Mouse (Mus musculus): Measurements from ENCODE around the gene Ptpn1. TPM values are rescaled to one million over a fixed set of nuclear protein-coding genes. Genes with fewer than 3 reads are reported as not detected.

Gene Ptpn1
- polyA plus RNA-seq, 1 experiment = 94.5 TPM

- Histone ChIP-seq H3K4me3 (ENCODE audit: insufficient read depth, low read length) (no peak overlapping the region), H3K4me1 (ENCODE audit: control insufficient read depth, insufficient read depth, low read length) (peaks cover 52% of the 10 kb centered on the region), H3K27ac (ENCODE audit: insufficient read depth, low read depth, low read length) (0 out of 2 replicates have a peak overlapping the region, but pooled peaks have one; percentile 18)
- TF ChIP-seq POLR2A (IDR thresholded peaks at IDR 0.05; ENCODE audit: borderline replicate concordance, low read depth, low read length) (no peak), CTCF (IDR thresholded peaks at IDR 0.05; ENCODE audit: low read depth, low read length) (no peak)
Measured at GRCm38 (mm10) chr2:167963778-167964300, 32.0 kb downstream of the Ptpn1 start.

- no peak for TF ChIP-seq POLR2A (IDR thresholded peaks at IDR 0.05; ENCODE audit: borderline replicate concordance, low read depth, low read length)
- Histone ChIP-seq H3K4me1 (ENCODE audit: control insufficient read depth, insufficient read depth, low read length) (peaks cover 49% of the 10 kb centered on the region), H3K4me3 (ENCODE audit: insufficient read depth, low read length) (no peak overlapping the region), H3K27ac (ENCODE audit: insufficient read depth, low read depth, low read length) (no peak overlapping the region)
Measured at GRCm38 (mm10) chr2:167964320-167964719, 32.5 kb downstream of the Ptpn1 start.

- Histone ChIP-seq H3K4me3 (ENCODE audit: insufficient read depth, low read length) (no peak overlapping the region), H3K27ac (ENCODE audit: insufficient read depth, low read depth, low read length) (no peak overlapping the region), H3K4me1 (ENCODE audit: control insufficient read depth, insufficient read depth, low read length) (peaks cover 33% of the 10 kb centered on the region)
- TF ChIP-seq POLR2A (IDR thresholded peaks at IDR 0.05; ENCODE audit: borderline replicate concordance, low read depth, low read length) (no peak), CTCF (IDR thresholded peaks at IDR 0.05; ENCODE audit: low read depth, low read length) (no peak)
Measured at GRCm38 (mm10) chr2:167965911-167966310, 34.1 kb downstream of the Ptpn1 start.

GRCm38 (mm10) chr2:167968504-167968903, 36.6 kb downstream of the Ptpn1 start:
- Histone ChIP-seq H3K4me1 (ENCODE audit: control insufficient read depth, insufficient read depth, low read length) (peaks cover 8% of the 10 kb centered on the region), H3K4me3 (ENCODE audit: insufficient read depth, low read length) (no peak overlapping the region), H3K27ac (ENCODE audit: insufficient read depth, low read depth, low read length) (no peak overlapping the region)
- TF ChIP-seq POLR2A (IDR thresholded peaks at IDR 0.05; ENCODE audit: borderline replicate concordance, low read depth, low read length) (no peak), CTCF (IDR thresholded peaks at IDR 0.05; ENCODE audit: low read depth, low read length) (no peak)

- no peaks in the 10 kb centered on the region for H3K4me1 ChIP-seq (ENCODE audit: control insufficient read depth, insufficient read depth, low read length)
- no peak for TF ChIP-seq POLR2A (IDR thresholded peaks at IDR 0.05; ENCODE audit: borderline replicate concordance, low read depth, low read length)
- no peak overlapping the region for H3K27ac ChIP-seq (ENCODE audit: insufficient read depth, low read depth, low read length)
- no peak overlapping the region for H3K4me3 ChIP-seq (ENCODE audit: insufficient read depth, low read length)
Measured at GRCm38 (mm10) chr2:167969851-167970541, 38.1 kb downstream of the Ptpn1 start.

GRCm38 (mm10) chr2:167972146-167972545, 40.3 kb downstream of the Ptpn1 start:
- Histone ChIP-seq H3K27ac (ENCODE audit: insufficient read depth, low read depth, low read length) (no peak overlapping the region), H3K4me1 (ENCODE audit: control insufficient read depth, insufficient read depth, low read length) (no peaks in the 10 kb centered on the region), H3K4me3 (ENCODE audit: insufficient read depth, low read length) (no peak overlapping the region)
- TF ChIP-seq CTCF (IDR thresholded peaks at IDR 0.05; ENCODE audit: low read depth, low read length) (no peak), POLR2A (IDR thresholded peaks at IDR 0.05; ENCODE audit: borderline replicate concordance, low read depth, low read length) (no peak)

GRCm38 (mm10) chr2:167972809-167973208, 41.0 kb downstream of the Ptpn1 start:
- H3K4me3 ChIP-seq (ENCODE audit: insufficient read depth, low read length) = no peak overlapping the region
- H3K4me1 ChIP-seq (ENCODE audit: control insufficient read depth, insufficient read depth, low read length) = no peaks in the 10 kb centered on the region
- no peak for TF ChIP-seq POLR2A (IDR thresholded peaks at IDR 0.05; ENCODE audit: borderline replicate concordance, low read depth, low read length)
- TF ChIP-seq CTCF (IDR thresholded peaks at IDR 0.05; ENCODE audit: low read depth, low read length) = no peak
- no peak overlapping the region for H3K27ac ChIP-seq (ENCODE audit: insufficient read depth, low read depth, low read length)

GRCm38 (mm10) chr2:167975746-167976145, 43.9 kb downstream of the Ptpn1 start:
- Histone ChIP-seq H3K4me1 (ENCODE audit: control insufficient read depth, insufficient read depth, low read length) (no peaks in the 10 kb centered on the region), H3K27ac (ENCODE audit: insufficient read depth, low read depth, low read length) (no peak overlapping the region), H3K4me3 (ENCODE audit: insufficient read depth, low read length) (no peak overlapping the region)
- TF ChIP-seq POLR2A (IDR thresholded peaks at IDR 0.05; ENCODE audit: borderline replicate concordance, low read depth, low read length) (no peak), CTCF (IDR thresholded peaks at IDR 0.05; ENCODE audit: low read depth, low read length) (no peak)

GRCm38 (mm10) chr2:167978271-167978670, 46.4 kb downstream of the Ptpn1 start:
- Histone ChIP-seq H3K27ac (ENCODE audit: insufficient read depth, low read depth, low read length) (no peak overlapping the region), H3K4me3 (ENCODE audit: insufficient read depth, low read length) (no peak overlapping the region), H3K4me1 (ENCODE audit: control insufficient read depth, insufficient read depth, low read length) (no peaks in the 10 kb centered on the region; the same call in 1 of the 2 replicates)
- TF ChIP-seq POLR2A (IDR thresholded peaks at IDR 0.05; ENCODE audit: borderline replicate concordance, low read depth, low read length) = no peak
- no peak for TF ChIP-seq CTCF (IDR thresholded peaks at IDR 0.05; ENCODE audit: low read depth, low read length)

GRCm38 (mm10) chr2:167980391-167980790, 48.5 kb downstream of the Ptpn1 start:
- Histone ChIP-seq H3K4me1 (ENCODE audit: control insufficient read depth, insufficient read depth, low read length) (no peaks in the 10 kb centered on the region; the same call in 1 of the 2 replicates), H3K27ac (ENCODE audit: insufficient read depth, low read depth, low read length) (no peak overlapping the region), H3K4me3 (ENCODE audit: insufficient read depth, low read length) (no peak overlapping the region)
- no peak for TF ChIP-seq POLR2A (IDR thresholded peaks at IDR 0.05; ENCODE audit: borderline replicate concordance, low read depth, low read length)
- no peak for TF ChIP-seq CTCF (IDR thresholded peaks at IDR 0.05; ENCODE audit: low read depth, low read length)
